Comparison of ENCODE assay signal across 1 mouse cellular context in genomic region chr19:5726961-5727578, GRCm38 (mm10).
TF ChIP-seq lines count a peak whose summit lies in the region.

No protein-coding gene starts in this region.

TF ChIP-seq in MEL, 35 proteins besides CTCF, POLR2A, EP300 and RAD21:
- TF ChIP-seq ZKSCAN1 (IDR thresholded peaks at IDR 0.05; ENCODE audit: low read depth, low read length) (0 out of 2 replicates have a peak, but pooled peaks have one; percentile 49), MAX (IDR thresholded peaks at IDR 0.05; ENCODE audit: low read length) (peak; percentile 58; the same call in 1 of the 2 replicates), TAL1 (IDR thresholded peaks at IDR 0.05; ENCODE audit: low read length) (peak; percentile 37), MXI1 (IDR thresholded peaks at IDR 0.05; ENCODE audit: low read depth, low read length) (peak; percentile 75; the same call in 1 of the 2 replicates), MYB (IDR thresholded peaks at IDR 0.05; ENCODE audit: low read depth, low read length) (peak; percentile 71), SMC3 (IDR thresholded peaks at IDR 0.05; ENCODE audit: low read depth, low read length) (peak; percentile 6; the same call in 1 of the 2 replicates), MEF2A (IDR thresholded peaks at IDR 0.05; ENCODE audit: extremely low read depth, insufficient replicate concordance, low read depth, low read length, poor library complexity, severe bottlenecking) (0 out of 2 replicates have a peak, but pooled peaks have one; percentile 23), GABPA (IDR thresholded peaks at IDR 0.05; ENCODE audit: low read depth, low read length) (no peak), USF2 (IDR thresholded peaks at IDR 0.05; ENCODE audit: borderline replicate concordance in 1 of 2, insufficient read depth in 1 of 2, low read depth in 1 of 2, low read length in 2 of 2) (no peak), ZC3H11A (IDR thresholded peaks at IDR 0.05; ENCODE audit: low read depth, low read length) (no peak), USF1 (IDR thresholded peaks at IDR 0.05; ENCODE audit: low read depth, low read length) (no peak), NRF1 (IDR thresholded peaks at IDR 0.05; ENCODE audit: insufficient read depth, low read depth, low read length, poor library complexity, severe bottlenecking) (0 out of 2 replicates have a peak, but pooled peaks have one; percentile 45), MYC (IDR thresholded peaks at IDR 0.05; ENCODE audit: low read depth, low read length) (peak; percentile 71; the same call in 1 of the 2 replicates), POLR2AphosphoS5 (IDR thresholded peaks at IDR 0.05; ENCODE audit: borderline replicate concordance, low read depth, low read length) (no peak), JUND (IDR thresholded peaks at IDR 0.05; ENCODE audit: low read depth, low read length) (0 out of 2 replicates have a peak, but pooled peaks have one; percentile 14), KAT2A (conservative IDR thresholded peaks at IDR 0.05; ENCODE audit: low read depth, low read length) (peak; percentile 48; the same call in 1 of the 2 replicates), ETS1 (IDR thresholded peaks at IDR 0.05; ENCODE audit: low read depth, low read length) (peak; percentile 83), TCF12 (IDR thresholded peaks at IDR 0.05; ENCODE audit: low read depth, low read length) (peak; percentile 83), POLR2AphosphoS2 (IDR thresholded peaks at IDR 0.05; ENCODE audit: low read length) (no peak), HCFC1 (IDR thresholded peaks at IDR 0.05; ENCODE audit: low read depth, low read length) (no peak; the same call in none of the 2 replicates), MAFK (IDR thresholded peaks at IDR 0.05; ENCODE audit: borderline replicate concordance, low read depth, low read length) (peak; percentile 64; the same call in 1 of the 2 replicates), SIN3A (IDR thresholded peaks at IDR 0.05; ENCODE audit: low read length) (peak; percentile 89), ELF1 (IDR thresholded peaks at IDR 0.05; ENCODE audit: low read depth, low read length) (no peak), GATA1 (IDR thresholded peaks at IDR 0.05; ENCODE audit: low read depth, low read length) (peak; percentile 95), UBTF (IDR thresholded peaks at IDR 0.05; ENCODE audit: borderline replicate concordance, insufficient read depth, low read depth, low read length) (no peak), TBP (IDR thresholded peaks at IDR 0.05; ENCODE audit: low read depth, low read length) (peak; percentile 55; the same call in 1 of the 2 replicates), NELFE (IDR thresholded peaks at IDR 0.05; ENCODE audit: low read depth, low read length) (0 out of 2 replicates have a peak, but pooled peaks have one; percentile 13), BHLHE40 (IDR thresholded peaks at IDR 0.05; ENCODE audit: borderline replicate concordance, low read depth, low read length) (peak; percentile 67), E2F4 (IDR thresholded peaks at IDR 0.05; ENCODE audit: borderline replicate concordance, low read depth, low read length) (no peak; the same call in 1 of the 2 replicates), CHD2 (IDR thresholded peaks at IDR 0.05; ENCODE audit: low read length) (0 out of 2 replicates have a peak, but pooled peaks have one; percentile 28), MAZ (IDR thresholded peaks at IDR 0.05; ENCODE audit: low read depth, low read length) (peak; percentile 79; the same call in 1 of the 2 replicates), RCOR1 (IDR thresholded peaks at IDR 0.05; ENCODE audit: low read depth, low read length) (peak; percentile 79; the same call in 1 of the 2 replicates), ZNF384 (IDR thresholded peaks at IDR 0.05; ENCODE audit: low read depth, low read length) (no peak), CHD1 (IDR thresholded peaks at IDR 0.05; ENCODE audit: low read depth, low read length) (no peak), ZMIZ1 (IDR thresholded peaks at IDR 0.05; ENCODE audit: low read depth, low read length) (peak; percentile 23; the same call in 1 of the 2 replicates)
